Mouse (Mus musculus): ENCODE data around the gene Ddn. TPM values are rescaled to one million over a fixed set of nuclear protein-coding genes. Genes with fewer than 3 reads are reported as not detected.

The Ddn gene
- total RNA-seq, 2 experiments from 2014 or later: 1.8 TPM

GRCm38 (mm10) chr15:98777005-98777616 is 32.2 kb downstream of the Ddn start:
- no peak for DNase-seq (ENCODE audit: low spot score in 2 of 2)

GRCm38 (mm10) chr15:98776280-98777004 is 32.8 kb downstream of the Ddn start:
- DNase-seq (ENCODE audit: low spot score in 2 of 2): no peak

GRCm38 (mm10) chr15:98775533-98775932 is 33.8 kb downstream of the Ddn start:
- no peak for DNase-seq (ENCODE audit: low spot score in 2 of 2)

GRCm38 (mm10) chr15:98774096-98774495 is 35.2 kb downstream of the Ddn start:
- DNase-seq (ENCODE audit: low spot score in 2 of 2): no peak

GRCm38 (mm10) chr15:98772511-98773211 is 36.6 kb downstream of the Ddn start:
- DNase-seq (ENCODE audit: low spot score in 2 of 2): no peak

- DNase-seq (ENCODE audit: low spot score in 2 of 2): no peak
Measured at GRCm38 (mm10) chr15:98771813-98772425, 37.4 kb downstream of the Ddn start.

GRCm38 (mm10) chr15:98768259-98768658 is 41.0 kb downstream of the Ddn start:
- DNase-seq (ENCODE audit: low spot score in 2 of 2): no peak

- DNase-seq (ENCODE audit: low spot score in 2 of 2): no peak
Measured at GRCm38 (mm10) chr15:98765929-98766328, 43.4 kb downstream of the Ddn start.

- DNase-seq (ENCODE audit: low spot score in 2 of 2): peak; percentile 94 to 96
Measured at GRCm38 (mm10) chr15:98762670-98763529, 46.4 kb downstream of the Ddn start, which contains the start of gene Arf3. Arf3 (minus strand) TSS chr15:98763214.

- peak; percentile 58 to 72 for DNase-seq (ENCODE audit: low spot score in 2 of 2)
Measured at GRCm38 (mm10) chr15:98762201-98762621, 47.1 kb downstream of the Ddn start.

GRCm38 (mm10) chr15:98754125-98754524 is 55.2 kb downstream of the Ddn start:
- no peak for DNase-seq (ENCODE audit: low spot score in 2 of 2)

Other genes starting within 250 kb of the Ddn start
- gene Ccnt1, start 238.6 kb downstream of the Ddn start, total RNA-seq (2021): 10 to 100 TPM; 31.3 to 35.4 TPM
- gene 4930415O20Rik, start 238.5 kb downstream of the Ddn start, total RNA-seq (2021): under 1 TPM in 1 of 2 experiments, not detected in 1; 0.54 TPM
- 10 to 100 TPM; 56.6 to 60.6 TPM for gene Adcy6, start 199.4 kb downstream of the Ddn start, total RNA-seq (2021)
- 10 to 100 TPM; 22.1 to 22.5 TPM for gene Cacnb3, start 178.7 kb downstream of the Ddn start, total RNA-seq (2021)
- 10 to 100 TPM; 62.5 to 67.3 TPM for gene Ddx23, start 146.6 kb downstream of the Ddn start, total RNA-seq (2021)
- 1 to 10 TPM in 1 of 2 experiments, under 1 TPM in 1; 0.75 to 1.2 TPM for gene Rnd1, start 132.0 kb downstream of the Ddn start, total RNA-seq (2021)
- not detected for gene Ccdc65, start 101.3 kb downstream of the Ddn start, total RNA-seq (2021)
- 10 to 100 TPM; 16.6 to 17.2 TPM for gene Fkbp11, start 81.3 kb downstream of the Ddn start, total RNA-seq (2021)
- 10 to 100 TPM; 30.8 to 31.7 TPM for gene Arf3, start 46.3 kb downstream of the Ddn start, total RNA-seq (2021)
- gene Wnt10b, start 31.3 kb downstream of the Ddn start, total RNA-seq (2021): 1 to 10 TPM; 2.7 TPM
- under 1 TPM; 0.15 to 0.21 TPM for gene Wnt1, start 19.6 kb downstream of the Ddn start, total RNA-seq (2021)
- gene Prkag1, start 22.0 kb upstream of the Ddn start, total RNA-seq (2021): 10 to 100 TPM; 42.8 to 42.9 TPM
- gene Kmt2d, start 61.7 kb upstream of the Ddn start, total RNA-seq (2021): 10 to 100 TPM; 63.9 to 68.6 TPM
- 1 to 10 TPM; 2.4 to 3.6 TPM for gene Rhebl1, start 85.0 kb upstream of the Ddn start, total RNA-seq (2021)
- 1 to 10 TPM; 5.0 to 7.8 TPM for gene Dhh, start 89.0 kb upstream of the Ddn start, total RNA-seq (2021)
- 10 to 100 TPM; 16.9 to 19.8 TPM for gene Lmbr1l, start 108.7 kb upstream of the Ddn start, total RNA-seq (2021)
- gene Tuba1b, start 125.1 kb upstream of the Ddn start, total RNA-seq (2021): 100 to 1,000 TPM; 402 to 455 TPM
- not detected for gene Gm49450, start 144.1 kb upstream of the Ddn start, total RNA-seq (2021)
- 100 to 1,000 TPM; 355 to 415 TPM for gene Tuba1a, start 144.2 kb upstream of the Ddn start, total RNA-seq (2021)
- 10 to 100 TPM; 62.2 to 80.4 TPM for gene Tuba1c, start 220.4 kb upstream of the Ddn start, total RNA-seq (2021)
- gene Prph, start 245.7 kb upstream of the Ddn start, total RNA-seq (2021): 1 to 10 TPM; 3.0 to 4.7 TPM

All from gastrocnemius, postnatal 4 days (tissue).